Mouse (Mus musculus) lung, postnatal 0 days (tissue): ENCODE data around the gene Pih1d3. TPM values are rescaled to one million over a fixed set of nuclear protein-coding genes. Genes with fewer than 3 reads are reported as not detected.

Experiments
- ATAC-seq: fragments of 200-750 bp; cut with Nextera tagmentation; 2 replicates; pipeline ENCODE4 v1.8.0; 2017; ENCODE audit warnings: moderate library complexity
- DNase-seq: peaks from one replicate; pipeline ENCODE4 v3.0.0-alpha.2; 2016; ENCODE audit warnings: low spot score
- H3K27ac ChIP-seq: fragments of 300-500 bp; sonication (generic); 2 replicates; pipeline ENCODE4 v1.5.1; 2014; ENCODE audit warnings: antibody characterized with exemption, mild to moderate bottlenecking, low read length, mixed read lengths
- H3K27me3 ChIP-seq: fragments of 300-500 bp; sonication (generic); replicated peaks from 2 replicates; pipeline ENCODE4 v1.6.1; 2014; ENCODE audit warnings: low read length, mixed read lengths; ENCODE audit not compliant: insufficient read depth
- H3K36me3 ChIP-seq: fragments of 300-500 bp; sonication (generic); 2 replicates; pipeline ENCODE4 v1.6.1; 2014; ENCODE audit warnings: low read length, mixed read lengths; ENCODE audit not compliant: insufficient read depth
- H3K4me1 ChIP-seq: fragments of 300-500 bp; sonication (generic); 2 replicates; pipeline ENCODE4 v1.6.1; 2014; ENCODE audit warnings: antibody characterized with exemption, low read depth, low read length, mixed read lengths; ENCODE audit not compliant: insufficient read depth
- H3K4me2 ChIP-seq: fragments of 300-500 bp; sonication (generic); replicated peaks from 2 replicates; pipeline ENCODE4 v1.6.1; 2014; ENCODE audit warnings: low read depth, mild to moderate bottlenecking, low read length, moderate library complexity, mixed read lengths
- H3K4me3 ChIP-seq: fragments of 300-500 bp; sonication (generic); 2 replicates; pipeline ENCODE4 v1.5.1; 2014; ENCODE audit warnings: low read depth, low read length
- H3K9ac ChIP-seq: fragments of 300-500 bp; sonication (generic); replicated peaks from 2 replicates; pipeline ENCODE4 v1.6.1; 2014; ENCODE audit warnings: low read depth, mild to moderate bottlenecking
- H3K9me3 ChIP-seq: fragments of 300-500 bp; sonication (generic); 2 replicates; pipeline ENCODE4 v1.6.1; 2016; ENCODE audit warnings: low read length, mixed read lengths
- CTCF ChIP-seq: IDR thresholded peaks from 2 replicates; pipeline ENCODE4 v1.5.1; 2016; ENCODE audit warnings: antibody characterized with exemption, mild to moderate bottlenecking
- EP300 ChIP-seq: IDR thresholded peaks from 2 replicates; pipeline ENCODE4 v1.6.1; 2016; ENCODE audit warnings: antibody characterized with exemption, mild to moderate bottlenecking, control low read depth
- WGBS: fragments of 180-500 bp; shearing (Covaris S2); extraction: QIAGEN DNeasy Blood & Tissue Kit; methylation state at CpG from one replicate; pipeline ENCODE4 v1.1.7; 2014; 5-methylcytosine and 5-hydroxymethylcytosine counted together
- polyA plus RNA-seq: library from polyadenylated mRNA; unstranded; fragments of >200 nt; fragmentation: Nextera tagmentation; extraction: Ambion mirVana; gene quantifications from 2 replicates; pipeline ENCODE4 v1.2.1, GENCODE M21; 2015

Pih1d3 gene
- polyA plus RNA-seq, 1 experiment from 2014 or later = not detected

- DNase-seq (no peak), ATAC-seq (no peak)
- Histone ChIP-seq H3K27ac (no peak overlapping the region), H3K36me3 (no peaks in the 10 kb centered on the region), H3K27me3 (no peaks in the 10 kb centered on the region), H3K9me3 (no peaks in the 10 kb centered on the region), H3K4me3 (no peak overlapping the region), H3K4me2 (no peak overlapping the region), H3K4me1 (no peaks in the 10 kb centered on the region), H3K9ac (no peak overlapping the region)
- 91% methylated on average over 3 of the region's 3 CpGs for WGBS
- TF ChIP-seq CTCF (no peak), EP300 (no peak)
These were observed 25.7 kb upstream of the Pih1d3 start for GRCm38 (mm10) chr1:31196959-31197358.

GRCm38 (mm10) chr1:31203771-31204170, 18.9 kb upstream of the Pih1d3 start:
- 74% methylated on average over 10 of the region's 10 CpGs for WGBS

GRCm38 (mm10) chr1:31205346-31205745, 17.3 kb upstream of the Pih1d3 start:
- no peak for ATAC-seq
- H3K9ac ChIP-seq = no peak overlapping the region
- no peak overlapping the region for H3K4me3 ChIP-seq
- WGBS = 62% methylated on average over 7 of the region's 7 CpGs
- H3K4me1 ChIP-seq = no peaks in the 10 kb centered on the region
- no peaks in the 10 kb centered on the region for H3K36me3 ChIP-seq
- no peak for TF ChIP-seq CTCF
- no peak for TF ChIP-seq EP300
- DNase-seq = no peak
- no peak overlapping the region for H3K4me2 ChIP-seq
- H3K9me3 ChIP-seq = no peaks in the 10 kb centered on the region
- H3K27ac ChIP-seq = no peak overlapping the region
- no peaks in the 10 kb centered on the region for H3K27me3 ChIP-seq

More at GRCm38 (mm10) chr1:31203771-31204170, 18.9 kb upstream of the Pih1d3 start:
- H3K27ac ChIP-seq = no peak overlapping the region
- no peak for ATAC-seq
- H3K9me3 ChIP-seq = no peaks in the 10 kb centered on the region
- no peak for DNase-seq
- H3K27me3 ChIP-seq = no peaks in the 10 kb centered on the region
- H3K4me3 ChIP-seq = no peak overlapping the region
- H3K36me3 ChIP-seq = no peaks in the 10 kb centered on the region
- no peak overlapping the region for H3K4me2 ChIP-seq
- no peak overlapping the region for H3K9ac ChIP-seq
- no peaks in the 10 kb centered on the region for H3K4me1 ChIP-seq
- TF ChIP-seq EP300 = no peak
- no peak for TF ChIP-seq CTCF

GRCm38 (mm10) chr1:31205770-31206169, 16.9 kb upstream of the Pih1d3 start:
- ATAC-seq = no peak
- Histone ChIP-seq H3K27me3 (no peaks in the 10 kb centered on the region), H3K4me3 (no peak overlapping the region), H3K4me1 (no peaks in the 10 kb centered on the region), H3K9me3 (no peaks in the 10 kb centered on the region), H3K9ac (no peak overlapping the region), H3K4me2 (no peak overlapping the region), H3K27ac (no peak overlapping the region), H3K36me3 (no peaks in the 10 kb centered on the region)
- no peak for DNase-seq
- no peak for TF ChIP-seq EP300
- no peak for TF ChIP-seq CTCF
- 64% methylated on average over 3 of the region's 3 CpGs for WGBS

GRCm38 (mm10) chr1:31210144-31210543, 12.5 kb upstream of the Pih1d3 start:
- Histone ChIP-seq H3K36me3 (no peaks in the 10 kb centered on the region), H3K4me2 (no peak overlapping the region), H3K9me3 (no peaks in the 10 kb centered on the region), H3K4me3 (no peak overlapping the region), H3K27me3 (no peaks in the 10 kb centered on the region), H3K9ac (no peak overlapping the region), H3K27ac (no peak overlapping the region), H3K4me1 (no peaks in the 10 kb centered on the region)
- TF ChIP-seq CTCF = peak; percentile 78
- TF ChIP-seq EP300 = no peak
- WGBS = 2% methylated on average over 5 of the region's 5 CpGs
- ATAC-seq (no peak), DNase-seq (peak; percentile 72)

GRCm38 (mm10) chr1:31214831-31215230, 7.8 kb upstream of the Pih1d3 start:
- 43% methylated on average over 1 of the region's 1 CpGs for WGBS
- H3K27me3 ChIP-seq = no peaks in the 10 kb centered on the region
- TF ChIP-seq CTCF = no peak
- no peak overlapping the region for H3K4me2 ChIP-seq
- H3K9ac ChIP-seq = no peak overlapping the region
- H3K27ac ChIP-seq = no peak overlapping the region
- H3K4me1 ChIP-seq = no peaks in the 10 kb centered on the region
- H3K9me3 ChIP-seq = no peaks in the 10 kb centered on the region
- H3K4me3 ChIP-seq = no peak overlapping the region
- H3K36me3 ChIP-seq = no peaks in the 10 kb centered on the region
- ATAC-seq (no peak), DNase-seq (peak; percentile 24)
